Mouse (Mus musculus) urinary bladder, postnatal 36 days (tissue): ENCODE data around the gene Cmbl.
A peak's percentile ranks its signal among the peaks of the same experiment; 100 is the strongest.

Source experiments
- DNase-seq, 2 experiments: peaks; one replicate each; pipeline ENCODE4 v3.0.0; 2022; ENCODE audit warnings: low spot score in 2 of 2, mixed read lengths in 1 of 2

Cmbl gene

DNA sequence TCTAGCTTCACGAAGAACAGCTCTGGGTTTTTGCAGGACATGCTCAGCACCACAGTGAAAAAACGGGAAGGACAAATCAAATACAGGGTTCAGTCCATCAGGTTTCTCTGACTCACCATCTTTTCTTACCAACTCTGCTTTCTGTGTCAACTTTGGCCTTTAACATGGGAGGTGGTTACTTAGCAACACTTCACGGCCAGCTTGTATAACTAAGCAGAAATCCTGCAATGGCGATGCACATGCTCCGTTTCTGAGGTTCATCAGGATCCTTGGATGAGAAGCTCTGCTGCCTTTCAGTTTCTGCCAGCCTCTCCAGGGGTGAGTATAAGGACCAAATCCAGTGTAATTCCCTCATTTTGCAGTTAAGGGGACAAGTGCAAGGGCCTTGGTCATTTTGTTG, at the start of gene Cmbl:
Cmbl (plus strand) TSS at position 206 of the 400 bp plus-strand sequence.
- DNase-seq, result no peak

GRCm38 (mm10) chr15:31517186-31517585, 48.0 kb upstream of the Cmbl start:
- no peak for DNase-seq

DNA sequence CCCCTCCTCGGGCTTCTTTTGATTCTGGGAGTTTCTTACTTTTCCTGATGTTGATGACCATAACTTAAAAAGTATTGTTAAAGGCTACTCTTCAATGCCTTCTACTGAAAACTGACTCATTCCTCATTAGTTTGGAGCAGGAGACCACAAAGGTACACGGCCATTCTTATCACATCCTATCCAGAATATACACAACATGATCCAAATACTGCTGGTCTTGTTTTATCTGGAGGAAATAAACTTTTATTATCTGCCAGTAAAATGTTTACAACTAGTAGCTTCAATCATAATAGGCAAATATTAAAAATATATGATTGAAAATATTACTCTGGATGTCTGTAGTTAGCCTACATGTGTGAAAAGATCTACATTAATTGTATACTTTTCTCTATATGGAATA, 46.8 kb upstream of the Cmbl start:
- DNase-seq, result no peak

DNA sequence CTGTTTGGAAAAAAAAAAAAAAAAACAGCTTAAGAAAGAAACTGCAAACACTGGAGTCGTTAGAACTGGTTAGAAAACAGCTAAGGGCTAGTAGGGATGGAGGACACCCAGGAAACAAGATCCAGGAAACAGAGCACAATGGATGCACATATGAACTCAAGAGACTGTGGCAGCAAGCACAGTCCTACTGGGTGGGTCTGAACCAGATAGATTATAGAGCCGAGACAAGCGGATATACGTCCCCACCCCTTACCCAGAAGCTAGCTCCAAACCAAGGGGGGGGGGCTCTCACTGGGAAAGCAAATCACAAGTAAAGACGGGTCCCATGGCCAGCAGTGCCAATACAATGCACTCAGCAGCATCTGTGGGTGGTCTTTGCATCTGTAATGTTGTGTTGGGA, 46.2 kb upstream of the Cmbl start:
- no peak for DNase-seq

DNA sequence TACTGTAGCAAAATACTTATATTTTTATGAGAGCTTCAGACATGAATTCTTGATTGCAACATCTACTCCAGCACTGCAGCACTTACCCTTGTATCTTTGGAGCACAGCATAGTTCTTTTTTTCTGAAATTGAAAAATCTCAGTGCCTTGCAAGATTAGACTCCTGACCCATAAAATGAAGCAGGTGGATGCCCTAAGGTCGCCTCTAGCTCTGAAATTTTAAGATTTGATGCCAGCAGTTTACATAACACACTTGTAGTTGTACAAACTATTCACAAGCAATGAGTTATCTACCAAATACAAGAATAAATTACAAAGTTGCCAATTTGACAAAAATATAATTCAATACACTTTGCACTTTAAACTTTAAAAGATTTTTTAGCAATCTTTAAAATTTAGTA, 38.7 kb upstream of the Cmbl start:
- no peak for DNase-seq

DNA sequence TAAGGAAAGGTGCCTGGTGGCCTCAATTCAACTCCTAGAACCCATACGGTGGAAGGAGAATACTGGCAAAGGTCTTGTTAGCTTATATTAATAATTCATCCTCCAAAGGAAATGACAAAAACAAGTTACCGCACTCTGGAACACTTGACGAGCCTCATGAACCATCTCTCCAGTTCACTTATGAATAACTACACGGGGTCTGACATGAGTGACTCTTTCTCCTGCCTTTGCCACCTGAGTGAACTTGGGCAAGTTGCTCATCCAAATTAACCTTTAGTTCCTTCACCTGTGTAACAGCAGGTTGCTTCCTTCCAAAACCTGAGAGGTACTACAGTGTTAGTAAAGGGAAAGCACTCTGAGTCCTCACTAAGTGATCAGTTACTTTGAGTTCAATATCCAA, 36.7 kb upstream of the Cmbl start:
- DNase-seq, result no peak

DNA sequence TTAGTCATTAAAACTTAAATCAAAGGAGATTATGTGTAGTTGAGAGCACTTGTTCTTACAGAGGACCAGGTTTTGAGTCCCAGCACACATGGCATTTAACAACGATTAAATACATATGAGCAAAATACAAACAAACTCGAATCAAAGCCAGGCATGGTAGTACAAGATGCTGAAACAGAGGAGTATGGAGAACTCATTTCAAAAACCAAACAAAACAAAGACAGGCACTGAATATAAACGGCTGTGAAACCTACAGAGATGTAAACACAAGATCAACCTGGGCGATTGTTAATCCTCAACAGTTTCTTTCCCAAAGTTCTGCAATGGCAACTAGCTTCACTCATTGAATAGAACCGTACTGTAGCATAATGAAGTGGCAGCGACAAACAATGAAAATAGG, 36.1 kb upstream of the Cmbl start:
- DNase-seq, result no peak

- peak; percentile 33 to 35 for DNase-seq
These were observed 35.2 kb upstream of the Cmbl start for GRCm38 (mm10) chr15:31529811-31530658.

- DNase-seq, result peak; percentile 79 to 85
These were observed 34.3 kb upstream of the Cmbl start, which contains the start of gene March6 for GRCm38 (mm10) chr15:31530659-31531445. Gene March6, minus strand, starts transcription at chr15:31531053.

DNA sequence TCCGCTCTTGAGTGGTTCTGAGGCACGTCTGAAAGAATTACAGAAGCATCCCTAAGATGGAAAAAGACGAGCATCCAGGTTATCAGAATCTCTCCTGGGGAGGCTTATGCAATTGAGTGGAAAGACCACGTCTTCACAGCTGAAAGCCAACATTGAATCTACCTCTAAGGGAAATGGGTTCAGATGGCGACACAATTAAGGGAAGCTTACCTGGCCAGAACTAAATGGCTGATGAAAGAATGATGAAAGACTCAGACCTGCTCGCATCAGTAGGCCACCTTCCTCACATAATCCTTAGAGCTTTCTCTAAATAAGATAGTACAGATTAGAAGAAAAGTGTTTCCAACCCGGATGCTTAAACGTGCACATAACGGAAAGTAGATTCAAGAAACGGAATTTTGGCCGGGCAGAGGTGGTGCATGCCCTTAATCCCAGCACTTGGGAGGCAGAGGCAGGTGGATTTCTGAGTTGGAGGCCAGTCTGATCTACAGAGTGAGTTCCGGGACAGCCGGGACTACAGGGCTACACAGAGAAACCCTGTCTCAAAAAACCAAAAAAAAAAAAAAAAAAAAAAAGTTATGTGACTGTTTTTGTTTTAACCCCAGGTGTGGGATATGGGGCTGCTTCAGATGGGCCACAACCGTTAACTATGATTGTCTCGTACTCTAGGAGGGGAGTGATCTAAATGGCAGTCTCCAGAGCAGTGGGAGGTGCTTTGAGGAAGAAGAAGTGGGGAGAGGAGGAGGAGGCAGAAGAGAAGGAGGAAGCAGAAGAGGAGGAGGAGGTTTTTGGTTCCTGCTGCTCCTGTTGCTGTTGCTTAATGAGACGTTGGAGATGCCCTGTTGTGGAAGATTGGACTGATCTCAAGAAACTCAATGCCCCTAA, 33.5 kb upstream of the Cmbl start:
- DNase-seq, result no peak

GRCm38 (mm10) chr15:31532331-31533021, 32.7 kb upstream of the Cmbl start:
- no peak for DNase-seq

GRCm38 (mm10) chr15:31533529-31533928, 31.7 kb upstream of the Cmbl start:
- no peak for DNase-seq

- no peak for DNase-seq
These were observed 30.5 kb upstream of the Cmbl start for GRCm38 (mm10) chr15:31534421-31535258.

GRCm38 (mm10) chr15:31535259-31535855, 29.8 kb upstream of the Cmbl start:
- no peak for DNase-seq

GRCm38 (mm10) chr15:31536051-31536737, 29.0 kb upstream of the Cmbl start:
- DNase-seq, result no peak

DNA sequence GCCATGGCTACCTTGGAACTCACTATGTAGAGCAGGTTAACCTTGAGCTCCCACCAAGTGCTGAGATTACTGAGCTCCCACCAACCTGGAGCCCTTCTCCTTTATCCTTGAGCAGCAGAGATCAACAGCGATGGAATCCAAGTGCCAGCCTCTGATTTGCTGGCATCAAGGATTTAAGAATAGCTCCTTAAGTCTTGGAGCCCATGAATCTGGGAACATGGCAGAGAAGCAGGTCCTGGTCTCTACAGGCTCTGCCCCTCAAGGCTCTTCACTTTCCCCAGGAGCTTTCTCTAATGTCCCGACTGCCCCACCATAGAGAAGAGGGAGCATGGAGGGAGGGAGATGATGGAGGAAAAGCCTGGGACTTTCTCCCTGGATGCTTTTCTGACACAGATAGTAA, 27.5 kb upstream of the Cmbl start:
- no peak for DNase-seq

DNA sequence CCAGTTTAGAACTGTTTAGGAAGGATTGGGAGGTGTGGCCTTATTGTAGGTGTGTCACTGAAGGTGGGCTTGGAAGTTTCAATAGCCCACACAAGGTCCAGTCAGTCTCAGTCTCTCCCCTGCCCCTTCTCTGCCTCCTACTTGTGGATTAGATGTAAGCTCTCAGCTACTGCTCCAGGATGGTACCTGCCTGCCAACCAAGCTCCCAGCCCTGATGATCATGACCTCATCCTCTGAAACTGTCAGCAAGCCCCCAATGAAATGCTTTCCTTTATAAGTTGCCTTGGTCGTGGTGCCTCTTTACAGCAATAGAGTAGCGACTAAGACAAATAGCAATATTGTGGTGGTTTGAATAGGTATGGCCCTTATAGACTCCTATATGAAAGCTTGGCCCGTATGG, 26.8 kb upstream of the Cmbl start:
- DNase-seq, result no peak

DNA sequence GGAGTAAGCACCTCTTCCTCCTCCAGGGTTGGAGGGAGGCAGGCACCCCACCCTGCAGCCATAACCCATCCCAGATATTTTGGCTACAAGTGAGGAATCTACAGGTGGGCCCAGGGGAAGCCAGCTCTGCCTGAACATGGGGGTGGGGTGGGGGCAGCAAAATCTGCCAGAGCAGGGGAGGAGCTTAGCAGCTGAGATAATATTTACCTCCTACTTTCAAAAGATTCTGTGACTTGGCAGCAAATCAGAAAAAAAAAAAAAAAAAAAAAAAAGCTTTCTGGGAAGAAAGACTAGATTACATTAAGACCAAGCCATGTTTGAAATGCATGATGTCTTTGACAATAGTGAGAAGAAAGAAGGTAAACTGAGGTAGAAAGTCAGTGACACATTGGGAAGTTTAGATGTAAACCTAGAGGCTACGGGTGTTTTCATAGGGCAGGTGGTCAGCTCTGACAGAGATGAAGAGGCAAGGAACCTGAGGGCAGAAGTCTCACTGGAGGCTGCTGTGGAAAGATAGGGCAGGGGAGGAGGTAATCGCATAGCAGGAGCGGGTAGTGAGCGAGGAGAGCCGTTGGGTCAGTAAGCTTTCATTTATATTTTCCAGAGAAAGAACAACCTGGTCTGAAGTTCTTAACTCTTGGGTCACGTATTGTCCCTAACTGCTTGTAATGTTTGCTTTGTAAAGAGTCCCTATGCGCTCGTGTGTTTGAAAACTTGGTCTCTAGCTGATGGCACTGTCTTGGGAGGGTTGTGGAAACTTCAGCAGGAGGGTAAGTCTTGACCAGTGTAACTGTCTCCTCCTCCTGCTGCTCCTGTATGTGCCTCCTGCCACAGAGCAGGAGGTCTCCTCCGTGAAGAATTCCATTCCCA, 25.3 kb upstream of the Cmbl start:
- no peak for DNase-seq

GRCm38 (mm10) chr15:31540513-31540802, 24.7 kb upstream of the Cmbl start:
- no peak for DNase-seq
